Mouse (Mus musculus): ENCODE data around the gene Il34. TPM values are rescaled to one million over a fixed set of nuclear protein-coding genes. Genes with fewer than 3 reads are reported as not detected.

The Il34 gene
- polyA plus RNA-seq, 1 experiment from 2014 or later = 11.8 TPM

DNA sequence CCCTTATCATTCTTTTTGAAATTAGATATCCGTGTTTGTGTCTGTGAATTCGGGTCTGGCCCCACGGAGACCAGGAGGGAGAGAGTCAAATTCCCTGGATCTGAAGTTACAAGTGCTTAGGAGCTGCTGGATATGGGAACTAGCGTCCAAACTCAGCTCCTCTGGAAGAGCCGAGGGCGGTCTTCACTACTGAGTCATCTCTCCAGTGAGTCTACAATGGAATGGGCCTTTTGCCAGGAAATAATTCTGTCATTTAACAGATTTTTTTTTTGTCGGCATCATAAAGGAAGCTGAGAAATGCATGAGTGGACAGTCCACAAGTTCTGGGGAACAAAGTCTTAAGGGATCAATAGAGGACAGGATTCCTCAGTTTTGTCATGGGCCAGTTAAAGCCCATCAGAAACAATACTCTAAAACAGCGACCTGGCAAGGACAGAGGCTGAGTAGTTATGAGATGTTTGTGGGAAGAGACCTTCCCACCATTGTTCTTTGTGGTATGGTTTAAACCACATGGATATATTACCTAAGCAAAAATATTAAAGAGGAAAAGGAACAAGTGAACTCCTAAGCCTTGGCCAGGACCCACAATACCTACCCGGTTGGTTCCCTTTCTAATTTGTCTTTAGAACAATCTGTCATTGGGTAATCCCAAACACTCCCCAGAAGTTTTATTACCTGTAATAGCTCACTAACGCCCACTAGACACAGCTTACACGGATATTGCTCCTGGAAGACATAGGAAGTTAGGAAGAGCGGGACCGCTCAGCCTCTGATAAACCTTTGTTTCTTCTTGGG is 25.6 kb downstream of the Il34 start:
- no peak for DNase-seq (ENCODE audit: low spot score)

DNA sequence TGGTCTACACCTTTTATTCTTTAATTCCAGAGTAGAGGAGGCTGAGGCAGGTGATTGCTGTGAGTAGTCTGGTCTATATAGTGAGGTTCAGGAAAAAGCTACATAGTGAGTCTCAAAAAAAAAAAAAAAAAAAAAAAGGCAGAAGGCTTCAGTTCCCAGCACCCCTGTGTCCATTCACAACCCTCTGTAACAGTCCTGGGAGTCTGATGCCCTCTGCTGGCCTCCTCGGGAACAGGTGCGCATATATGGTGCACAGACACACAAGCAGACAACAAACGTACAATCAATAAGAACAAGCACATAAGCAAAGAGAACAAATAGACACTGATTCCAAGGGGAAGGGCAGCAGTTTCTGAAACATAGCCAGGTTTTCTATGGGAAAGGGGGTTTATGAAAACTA is 29.4 kb downstream of the Il34 start:
- DNase-seq (ENCODE audit: low spot score) = no peak

DNA sequence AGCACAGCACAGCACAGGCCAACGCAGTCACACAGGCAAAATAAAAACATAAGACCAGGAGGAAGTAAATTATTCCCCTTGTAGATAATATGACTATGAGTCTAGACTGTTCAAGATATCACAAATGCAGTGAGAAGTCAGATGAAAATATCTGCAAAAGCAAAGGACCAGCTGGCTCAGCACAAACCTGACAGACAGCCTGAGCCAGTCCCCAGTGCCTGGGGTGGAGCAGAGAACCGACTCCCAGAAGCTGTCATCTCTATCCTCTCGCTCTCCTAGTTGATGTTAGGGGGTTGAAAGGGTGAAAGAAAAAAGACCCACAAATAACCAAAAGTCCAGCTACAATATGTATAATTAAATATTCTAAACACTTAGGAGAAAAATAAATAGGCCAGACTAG is 30.0 kb downstream of the Il34 start:
- no peak for DNase-seq (ENCODE audit: low spot score)

DNA sequence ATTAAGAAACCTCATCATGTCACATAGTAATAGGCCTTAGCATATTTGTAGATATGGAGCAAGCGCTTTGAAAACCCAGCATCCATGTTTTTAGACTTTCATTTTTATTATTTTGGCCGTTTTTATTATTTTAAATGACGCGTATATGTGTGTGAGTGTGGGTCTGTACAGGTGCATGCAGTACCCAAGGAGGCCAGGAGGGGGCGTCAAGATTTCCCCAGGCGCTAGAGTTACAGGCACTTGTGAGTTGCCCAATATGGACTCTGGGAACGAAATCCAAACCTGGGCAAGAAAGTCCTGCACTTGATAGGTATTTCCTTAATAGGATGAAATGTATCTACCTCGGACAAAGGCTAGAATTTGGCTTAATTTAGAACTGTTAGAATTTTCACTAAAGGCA is 30.4 kb downstream of the Il34 start:
- DNase-seq (ENCODE audit: low spot score) = no peak

DNA sequence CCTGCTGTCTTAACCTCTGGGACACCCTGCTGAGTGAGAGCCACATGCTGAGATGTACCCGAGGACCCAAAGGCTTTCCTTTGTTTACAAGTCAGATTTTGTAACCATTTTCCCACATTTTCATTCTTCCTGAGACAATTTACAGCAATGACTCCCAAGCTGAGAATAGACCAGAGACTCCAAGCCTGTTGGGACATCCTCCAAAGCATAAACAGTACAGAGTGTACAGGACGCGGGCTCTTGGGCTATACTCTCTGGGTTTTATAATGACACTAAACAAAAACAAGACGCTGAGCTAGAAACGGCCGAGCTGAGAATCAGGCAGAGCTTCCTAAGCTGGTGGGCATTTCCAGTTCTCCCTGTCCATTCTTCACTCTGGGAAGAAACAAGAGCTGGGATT is 31.0 kb downstream of the Il34 start:
- no peak for DNase-seq (ENCODE audit: low spot score)

DNA sequence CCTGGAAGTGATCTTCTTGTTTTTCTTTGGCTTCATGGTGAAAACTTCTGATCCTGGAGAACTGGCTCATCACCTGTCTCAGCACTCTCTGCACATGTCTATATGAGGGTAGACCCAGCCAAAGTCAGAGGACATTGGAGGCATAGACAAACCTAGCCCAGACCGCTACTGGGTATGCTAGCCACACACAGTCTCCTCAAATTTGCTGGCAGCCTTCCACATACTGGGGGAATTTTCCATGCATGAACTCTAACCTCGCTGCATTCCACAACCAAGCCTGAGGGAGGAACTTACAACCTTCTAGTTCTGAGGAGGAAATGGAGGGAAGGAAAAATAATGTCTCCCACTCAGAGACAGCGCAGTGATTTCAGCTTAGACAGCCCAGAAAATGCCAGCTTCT is 31.7 kb downstream of the Il34 start:
- DNase-seq (ENCODE audit: low spot score) = no peak

DNA sequence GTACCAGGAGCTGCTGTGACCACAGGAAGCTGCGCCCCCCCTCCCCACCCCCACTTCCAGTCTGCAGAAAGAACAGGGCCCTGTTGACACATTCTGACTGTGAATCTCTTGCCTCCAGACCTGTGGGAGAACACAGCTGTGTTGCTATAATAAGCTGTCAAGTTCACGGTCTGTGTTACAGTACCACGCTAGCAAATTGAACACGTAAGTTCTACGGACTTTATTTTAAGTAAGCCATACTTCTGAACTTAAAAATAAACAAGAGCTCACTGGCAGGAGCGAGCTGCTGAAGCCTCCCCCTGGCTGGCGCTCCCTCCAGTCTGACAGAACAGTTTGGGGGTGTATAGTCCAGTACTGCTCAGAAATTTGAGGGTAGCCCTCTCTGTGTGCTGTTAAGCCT is 33.3 kb downstream of the Il34 start:
- peak; percentile 16 for DNase-seq (ENCODE audit: low spot score)

DNA sequence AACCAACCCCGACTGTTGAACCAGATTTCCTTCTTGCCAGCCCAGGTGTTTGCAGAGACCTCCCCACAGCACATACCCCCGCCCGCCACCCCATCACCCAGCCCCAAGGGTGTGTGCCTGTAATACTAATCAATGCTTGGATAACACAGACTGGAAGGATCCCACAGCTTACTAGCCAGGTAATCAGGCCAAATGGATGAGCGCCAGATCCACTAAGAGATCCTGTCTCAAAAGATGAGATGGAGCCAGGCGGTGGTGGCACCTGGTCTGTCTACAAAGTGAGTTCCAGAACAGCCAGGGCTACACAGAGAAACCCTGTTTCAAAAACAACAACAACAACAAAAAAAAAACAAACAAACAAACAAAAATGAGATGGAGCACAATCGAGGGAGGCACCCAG is 38.5 kb downstream of the Il34 start:
- no peak for DNase-seq (ENCODE audit: low spot score)

DNA sequence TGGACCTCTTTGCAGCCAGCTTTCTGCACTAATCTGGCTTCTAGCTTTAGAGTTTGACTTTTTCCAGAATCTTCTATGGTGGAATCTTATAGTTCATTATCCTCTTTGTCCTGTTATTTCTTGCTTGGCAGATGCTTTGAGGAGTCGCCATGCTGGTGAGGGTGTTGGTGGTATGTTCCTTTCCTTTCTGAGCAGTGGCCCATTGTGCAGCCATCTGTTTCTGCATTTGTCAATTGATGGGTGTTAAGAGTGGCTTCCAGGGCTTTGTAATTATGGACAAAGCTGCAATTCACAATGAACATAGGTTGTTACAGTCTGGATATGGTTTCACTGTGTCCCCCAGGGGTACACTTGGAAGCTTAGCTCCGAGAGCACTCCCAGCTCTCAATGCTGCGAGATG is 41.1 kb downstream of the Il34 start:
- DNase-seq (ENCODE audit: low spot score) = no peak

DNA sequence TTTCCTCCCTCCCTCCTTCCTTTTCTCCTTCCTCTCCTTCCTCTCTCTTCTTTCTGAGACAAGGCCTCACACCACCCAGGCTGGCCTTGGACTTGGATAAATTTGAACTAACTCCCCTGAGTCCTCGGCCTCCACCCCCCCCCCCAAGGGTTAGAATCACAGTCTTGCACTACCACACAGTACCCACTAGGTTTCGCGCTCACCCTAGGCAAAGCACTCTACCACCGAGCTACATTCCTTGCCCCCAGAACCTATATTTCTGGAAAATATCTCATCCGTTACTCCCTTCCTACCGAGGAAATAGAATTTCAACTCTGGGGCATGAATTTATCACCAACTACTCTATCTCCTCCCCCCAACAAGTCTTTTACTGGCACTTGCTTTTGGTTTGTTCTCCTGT is 43.7 kb downstream of the Il34 start:
- no peak for DNase-seq (ENCODE audit: low spot score)

DNA sequence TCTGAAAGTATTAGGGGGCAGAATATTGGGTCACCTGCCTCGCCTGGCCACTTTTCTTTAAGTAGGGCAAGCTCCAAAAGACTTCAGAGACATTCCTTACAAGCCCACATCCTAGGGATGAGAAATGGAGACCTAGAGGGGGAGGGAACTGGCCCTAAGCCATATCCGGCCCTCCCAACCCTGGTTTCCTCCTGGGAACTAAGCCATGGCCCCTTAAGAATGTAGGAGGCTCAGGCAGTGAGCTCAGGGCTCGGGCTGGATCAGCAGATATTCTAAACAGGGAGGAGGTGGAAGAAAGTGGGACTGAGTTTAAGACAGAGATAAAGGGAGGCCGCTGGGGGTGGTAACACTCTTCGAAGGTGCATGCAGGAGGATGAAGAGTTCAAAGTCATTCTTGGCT is 44.5 kb downstream of the Il34 start:
- no peak for DNase-seq (ENCODE audit: low spot score)

DNA sequence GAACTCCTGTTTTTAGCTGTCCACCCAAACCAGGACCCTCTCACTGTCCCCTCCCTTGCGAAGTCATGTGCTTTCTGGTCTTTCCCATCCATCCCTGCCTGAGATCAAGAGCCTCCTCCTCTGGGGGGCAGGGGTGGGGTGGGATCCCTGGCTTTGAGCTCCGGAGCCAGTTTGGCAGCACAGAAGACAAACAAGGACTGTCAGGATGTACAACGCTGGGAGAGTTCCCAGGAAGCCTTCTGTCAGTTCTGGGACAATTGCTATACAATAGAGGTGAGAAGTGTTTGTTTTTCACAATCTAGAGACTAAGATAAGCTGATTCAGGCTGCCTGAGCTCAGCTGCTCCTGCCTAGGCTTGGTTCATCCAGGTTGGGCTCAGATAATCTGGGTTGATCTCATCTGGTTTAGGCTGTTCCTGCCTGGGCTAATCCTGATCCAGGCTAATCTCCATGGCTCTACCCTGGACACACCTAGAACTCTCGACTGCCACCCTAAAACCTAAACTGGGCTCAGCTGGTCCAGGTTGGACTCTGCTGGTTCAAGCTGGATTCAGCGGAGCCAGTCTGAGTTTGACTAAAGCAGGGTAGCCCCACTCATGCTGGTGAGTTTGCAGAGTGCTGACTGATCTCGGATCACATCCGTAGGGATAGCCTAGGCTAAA is 45.3 kb downstream of the Il34 start:
- DNase-seq (ENCODE audit: low spot score) = no peak

DNA sequence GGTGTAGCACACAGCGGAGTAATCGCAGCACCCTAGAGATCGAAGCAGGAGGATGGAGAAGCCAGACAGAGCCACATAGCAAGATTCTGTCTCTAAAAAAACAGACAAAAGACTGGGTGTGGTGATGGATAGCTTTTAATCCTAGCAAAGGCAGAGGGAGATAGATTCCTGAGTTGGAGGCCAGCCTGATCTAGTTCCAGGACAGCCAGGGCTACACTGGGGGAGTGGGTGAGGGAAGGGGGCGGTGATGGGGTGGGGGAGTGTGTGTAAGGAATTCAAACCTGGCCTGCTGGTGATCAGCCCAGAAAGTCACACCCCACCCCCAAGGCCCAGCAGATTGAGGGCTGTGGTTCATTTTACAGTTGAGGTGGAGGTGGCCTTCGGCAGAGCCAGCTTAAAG is 49.5 kb downstream of the Il34 start:
- DNase-seq (ENCODE audit: low spot score) = no peak

DNA sequence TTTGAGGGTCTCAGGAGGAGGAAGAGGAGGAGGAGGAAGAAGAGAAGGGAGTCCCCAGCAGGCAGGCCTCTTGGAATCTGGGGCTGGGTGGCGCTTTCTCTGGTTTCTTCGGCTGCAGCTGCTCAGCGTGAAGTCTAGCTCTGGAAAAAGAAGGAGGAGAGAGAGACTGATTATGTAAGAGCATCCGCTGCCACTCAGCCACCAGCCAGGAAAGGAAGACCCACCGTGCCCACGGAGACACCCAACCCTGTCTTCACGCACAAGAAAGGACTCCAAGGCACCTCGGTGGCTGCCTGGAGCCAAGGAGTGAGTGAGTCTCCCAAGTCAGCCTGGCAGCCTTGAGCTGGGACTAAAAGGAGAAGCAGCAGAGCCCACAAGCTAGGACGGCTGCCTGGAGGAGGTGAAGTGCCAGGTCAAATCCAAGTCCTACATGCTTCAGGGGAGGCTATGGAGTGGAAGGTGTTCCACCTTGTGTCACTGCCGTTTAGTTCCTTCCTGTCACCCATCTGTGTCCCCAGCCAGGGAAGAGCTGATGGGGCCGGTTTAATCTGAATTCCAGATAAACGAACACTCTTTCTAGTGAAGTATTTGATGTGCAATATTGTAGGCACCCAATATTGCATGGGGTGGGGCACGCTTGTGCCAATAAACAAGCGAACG is 50.1 kb downstream of the Il34 start:
- no peak for DNase-seq (ENCODE audit: low spot score)

DNA sequence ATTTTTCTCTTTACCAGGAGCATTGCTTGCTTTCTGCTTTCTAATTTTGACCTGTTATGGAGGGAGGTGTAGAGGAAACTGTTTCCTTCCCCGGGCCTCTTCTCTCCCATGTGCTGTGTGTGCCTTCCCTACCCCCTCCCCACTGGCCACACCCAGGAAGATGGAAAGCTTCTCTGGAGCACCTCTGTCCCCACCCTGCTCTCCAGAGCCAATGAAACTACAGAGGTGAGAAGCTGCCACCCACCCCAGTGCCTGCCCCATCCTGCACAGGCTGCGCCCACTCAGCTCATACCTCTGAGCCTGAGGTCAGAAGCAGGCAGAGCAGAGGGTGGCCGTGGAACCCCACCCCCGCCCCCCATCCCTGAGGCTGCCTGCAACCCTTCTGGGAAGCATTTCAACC is 51.0 kb downstream of the Il34 start:
- no peak for DNase-seq (ENCODE audit: low spot score)

DNA sequence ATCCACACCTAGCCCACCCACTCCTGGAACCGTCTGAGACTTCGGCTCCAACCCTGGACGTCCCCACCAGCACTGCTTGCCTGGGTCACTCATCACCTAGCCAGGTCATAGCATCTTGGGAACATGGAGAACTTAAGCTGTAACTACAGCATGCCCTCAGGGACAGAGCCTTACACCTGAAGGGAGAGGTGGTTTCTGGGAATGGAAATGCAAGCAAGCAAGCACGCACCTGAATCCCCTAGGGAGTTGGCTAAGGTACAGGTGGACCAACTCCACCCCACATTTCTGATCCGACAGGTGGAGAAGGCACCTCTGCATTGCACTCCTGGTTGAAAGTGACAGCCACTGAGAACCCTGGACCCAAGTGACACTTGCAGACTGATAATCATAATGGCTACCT is 54.2 kb downstream of the Il34 start:
- no peak for DNase-seq (ENCODE audit: low spot score)

DNA sequence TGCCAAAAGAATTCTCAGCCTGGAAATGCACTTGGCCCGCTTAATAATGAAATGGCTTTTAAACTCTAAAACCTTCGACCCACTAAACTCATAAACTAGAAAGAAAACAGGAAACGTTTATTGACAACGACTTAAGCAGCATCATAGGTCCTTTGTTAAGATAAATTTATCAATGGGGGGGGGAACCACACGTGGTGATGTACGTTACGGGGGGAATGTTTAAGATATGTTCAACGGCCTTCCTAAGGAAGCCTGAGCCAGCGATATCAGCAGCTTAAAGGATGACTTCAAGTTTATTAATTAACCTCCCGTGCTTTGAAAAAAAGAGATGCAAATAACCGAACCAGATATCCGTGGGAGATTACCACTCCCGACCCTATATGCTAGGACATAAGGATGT is 55.5 kb downstream of the Il34 start:
- DNase-seq (ENCODE audit: low spot score) = no peak

DNA sequence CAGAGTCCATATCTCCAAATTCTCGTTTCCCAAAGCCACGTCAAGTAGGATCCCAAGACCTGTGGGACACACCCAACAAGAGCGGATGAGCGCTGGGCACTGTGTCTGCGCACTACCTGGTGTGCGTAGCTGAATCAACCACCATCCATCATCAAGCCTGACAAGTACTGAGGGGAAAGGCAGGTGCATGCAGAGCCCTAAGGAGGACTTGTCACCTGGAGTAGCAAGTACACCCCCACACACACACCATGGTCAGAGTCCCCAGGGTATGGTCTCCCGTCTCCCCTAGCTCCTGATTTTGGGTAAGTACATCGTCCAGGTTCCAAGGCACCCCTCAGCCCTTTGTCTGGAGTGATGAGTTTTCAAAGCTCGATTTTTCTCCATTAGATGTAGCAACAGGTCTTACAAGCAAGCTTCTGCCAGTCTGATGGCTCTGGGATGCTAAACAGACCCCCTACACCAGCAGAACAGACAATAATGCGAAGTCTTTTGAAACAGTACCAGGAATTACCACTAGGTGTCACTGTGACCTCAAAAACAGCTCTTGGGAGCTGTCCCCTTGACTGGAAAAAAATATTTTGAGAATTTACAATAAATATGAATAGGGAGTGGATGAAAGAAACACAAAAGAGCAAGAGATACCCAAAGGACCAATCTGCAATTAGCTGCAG is 56.1 kb downstream of the Il34 start:
- DNase-seq (ENCODE audit: low spot score) = peak; percentile 77

DNA sequence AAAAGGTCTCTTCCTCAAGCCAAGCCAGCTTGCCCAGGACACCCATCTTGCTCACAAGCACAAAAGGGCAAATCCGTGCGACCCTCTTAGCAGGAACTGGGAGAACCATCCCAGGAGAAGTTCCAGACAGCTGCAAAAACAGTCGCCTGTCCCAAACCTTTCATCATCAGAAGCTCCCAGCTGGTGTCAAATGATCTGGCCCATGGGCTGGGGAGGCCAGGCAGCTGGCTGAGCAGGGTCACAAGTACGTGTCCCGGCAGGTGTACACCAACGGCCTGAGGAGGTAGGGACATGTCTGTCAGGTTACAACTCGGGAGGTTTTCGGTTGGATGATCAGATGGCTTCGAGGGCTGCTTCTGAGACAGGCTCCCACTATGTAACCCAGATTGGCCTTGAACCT is 59.1 kb downstream of the Il34 start:
- no peak for DNase-seq (ENCODE audit: low spot score)

DNA sequence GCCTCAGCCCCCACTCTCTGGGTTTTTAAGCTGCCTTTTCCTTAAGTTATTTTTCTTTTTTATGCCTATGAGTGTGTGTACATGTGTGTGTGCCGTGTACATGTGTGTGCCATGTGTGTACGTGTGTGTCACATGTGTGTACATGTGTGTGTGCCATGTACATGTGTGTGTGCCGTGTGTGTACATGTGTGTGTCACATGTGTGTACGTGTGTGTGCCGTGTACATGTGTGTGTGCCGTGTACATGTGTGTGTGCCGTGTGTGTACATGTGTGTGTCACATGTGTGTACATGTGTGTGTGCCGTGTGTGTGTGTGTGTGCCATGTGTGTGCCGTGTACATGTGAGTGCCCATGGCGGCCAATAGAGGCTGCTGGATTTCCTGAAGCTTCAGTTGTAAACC is 60.6 kb downstream of the Il34 start:
- no peak for DNase-seq (ENCODE audit: low spot score)

DNA sequence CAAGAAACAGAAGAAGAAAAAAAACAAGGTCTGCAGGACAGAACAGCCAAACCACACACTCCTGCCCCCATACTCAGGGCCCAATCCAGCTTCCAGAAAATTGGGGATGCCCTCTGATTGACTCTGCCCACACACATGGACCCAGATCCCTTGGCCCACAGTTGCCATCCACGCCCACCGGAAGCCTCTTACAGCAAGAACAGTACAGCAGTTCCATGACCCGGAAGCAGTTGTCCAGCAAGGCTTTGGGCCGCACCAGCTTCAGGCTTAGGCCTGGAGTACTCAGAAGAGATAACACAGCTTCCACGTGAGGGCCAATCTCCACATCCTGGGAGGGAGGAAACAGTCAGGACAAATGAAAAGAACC is 63.3 kb downstream of the Il34 start:
- DNase-seq (ENCODE audit: low spot score) = no peak

DNA sequence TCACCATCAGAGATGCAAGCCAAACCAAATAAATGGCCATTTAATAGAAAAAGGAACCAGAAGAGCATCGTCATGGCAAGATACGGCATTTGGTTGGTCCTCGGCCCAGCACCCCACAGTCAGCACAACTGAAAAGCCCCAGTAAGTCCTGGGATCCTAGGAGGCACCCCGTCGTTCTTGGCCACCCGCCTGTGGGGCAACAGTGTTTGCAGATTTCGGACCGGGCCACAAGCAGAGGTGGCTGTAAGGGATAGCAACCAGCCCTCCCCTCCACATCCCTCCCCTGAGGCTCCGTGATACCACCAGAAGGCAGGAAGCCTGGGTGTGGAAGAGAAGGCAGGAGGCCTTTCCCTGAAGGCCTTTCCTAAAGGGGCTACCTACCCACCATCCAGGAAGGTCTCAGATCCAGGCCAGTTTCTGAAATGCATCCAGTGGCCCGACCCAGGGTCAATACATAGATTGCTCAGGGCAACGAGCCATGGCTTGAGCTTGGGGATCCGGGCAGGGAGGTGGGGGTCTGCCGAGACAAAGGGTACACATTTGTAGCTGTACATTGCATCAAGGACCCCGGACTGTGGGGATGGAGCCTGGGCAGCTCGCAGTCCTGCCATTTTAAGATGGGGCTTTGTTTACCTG is 63.8 kb downstream of the Il34 start:
- no peak for DNase-seq (ENCODE audit: low spot score)

All from thymus, postnatal 0 days (tissue).